In the genomic region with DNA sequence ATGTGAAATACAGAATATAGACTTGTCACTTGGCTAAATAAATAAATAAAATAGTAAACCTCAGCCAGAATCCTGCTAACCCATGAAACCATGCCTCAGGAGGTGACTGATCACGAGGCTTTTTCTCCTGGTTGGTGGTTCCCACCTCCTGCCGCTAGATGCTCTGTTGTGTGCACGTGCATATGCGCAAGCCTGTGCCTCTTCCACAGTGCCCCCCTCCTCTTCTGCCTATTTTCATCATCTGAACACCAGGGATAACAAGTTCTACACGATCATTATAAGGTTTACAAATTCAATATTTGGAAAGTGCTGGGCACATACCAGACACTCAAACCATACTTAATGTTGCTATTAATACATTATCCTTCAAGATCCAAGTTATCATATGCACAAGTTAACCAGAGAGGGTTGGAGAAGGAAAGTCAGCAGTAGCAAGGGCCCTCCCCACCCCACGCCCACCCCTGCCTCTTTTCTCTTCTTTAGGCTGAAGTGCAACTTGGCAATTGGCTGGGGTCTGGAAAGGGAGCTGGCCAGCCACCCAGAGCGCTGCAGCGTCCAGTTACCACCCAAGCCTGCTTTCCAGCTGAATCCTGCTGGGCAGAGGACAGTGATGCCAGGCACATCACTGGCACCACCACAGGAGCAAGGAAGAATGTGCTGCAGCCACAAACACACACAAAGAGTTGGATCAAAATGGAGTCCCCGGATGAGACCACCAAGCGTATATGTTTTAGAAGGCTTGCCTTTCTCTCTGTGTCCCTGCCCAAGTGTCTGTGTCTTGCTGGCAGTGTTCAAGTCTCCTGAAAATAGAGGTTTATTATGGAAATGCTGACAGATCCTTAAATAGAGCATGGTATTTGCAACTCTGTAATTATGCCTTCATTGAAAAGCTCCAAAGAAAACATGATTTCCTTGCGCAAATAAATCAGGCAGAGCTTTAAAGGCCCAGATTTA, we compare ENCODE assay signal across 17 mouse cellular contexts.
DNase-seq lines count a peak whose midpoint lies in the region; ATAC-seq and TF ChIP-seq lines count a peak whose summit lies in the region.
"Had no signal": no experiment of that assay in that cellular context is flagged by ENCODE, and none has a peak within 500 bp of the region (broad histone marks: within the 10 kb centered on the region; RNA-seq: fewer than 3 reads in every experiment).

No protein-coding gene starts in this region.

- H3K9me3 ChIP-seq in lung, embryonic 14.5 days (ENCODE audit: low read depth, low read length) = no peaks in the 10 kb centered on the region
- H3K9me3 ChIP-seq: kidney, embryonic 15.5 days; midbrain, embryonic 10.5 days had no signal

- WGBS in lung, embryonic 14.5 days = 68% methylated on average over 11 of the region's 11 CpGs

- intact Hi-C loops in gastrocnemius, postnatal 14 days (cut with DNase I; ENCODE audit: low total_unique reads) = no loop called here

- H3K27ac ChIP-seq in lung, embryonic 14.5 days (ENCODE audit: low read depth) = no peak overlapping the region
- H3K27ac ChIP-seq: midbrain, embryonic 10.5 days had no signal

- H3K4me3 ChIP-seq in lung, embryonic 14.5 days (ENCODE audit: low read depth, low read length) = no peak overlapping the region
- H3K4me3 ChIP-seq: kidney, embryonic 15.5 days; midbrain, embryonic 10.5 days had no signal

- H3K4me2 ChIP-seq in lung, embryonic 14.5 days = no peak overlapping the region
- H3K4me2 ChIP-seq: kidney, embryonic 15.5 days; liver, embryonic 11.5 days had no signal

- no peaks in the 10 kb centered on the region for H3K4me1 ChIP-seq in lung, embryonic 14.5 days (ENCODE audit: insufficient read depth)
- H3K4me1 ChIP-seq: midbrain, embryonic 10.5 days had no signal

- peak; percentile 8 for DNase-seq in cerebellum, adult 9-11 months
- DNase-seq in cerebellum, postnatal 36 days = no peak
- peak; percentile 28 for DNase-seq in gastrocnemius, postnatal 14 days
- DNase-seq in gastrocnemius, postnatal 4 days (ENCODE audit: low spot score in 2 of 2) = no peak
- peak; percentile 6 for DNase-seq in lung, embryonic 14.5 days
- no peak for DNase-seq in lung, postnatal 14 days
- DNase-seq in right cerebral cortex, postnatal 10 days (ENCODE audit: low spot score in 2 of 2) = peak; percentile 61 to 75
- DNase-seq: cerebellum, adult 8-10 months; lung, postnatal 10 days; spleen, adult 18-20 months; thymus, postnatal 36 days had no signal

- H3K27me3 ChIP-seq in lung, embryonic 14.5 days (ENCODE audit: insufficient read depth, low read length) = no peaks in the 10 kb centered on the region
- H3K27me3 ChIP-seq: kidney, embryonic 15.5 days had no signal

- H3K9ac ChIP-seq in lung, embryonic 14.5 days = no peak overlapping the region
- H3K9ac ChIP-seq: kidney, embryonic 15.5 days had no signal

- TF ChIP-seq CTCF in lung, embryonic 14.5 days (IDR thresholded peaks at IDR 0.05; ENCODE audit: low read depth) = 0 out of 2 replicates have a peak, but pooled peaks have one; percentile 16

- no peaks in the 10 kb centered on the region for H3K36me3 ChIP-seq in lung, embryonic 14.5 days (ENCODE audit: insufficient read depth)
- H3K36me3 ChIP-seq: kidney, embryonic 15.5 days; midbrain, embryonic 10.5 days had no signal

- no peak for ATAC-seq in lung, embryonic 14.5 days (ENCODE audit: insufficient read depth)
- ATAC-seq in monocyte, adult 5-6 weeks (replicated peaks; ENCODE audit: insufficient number of reproducible peaks, low FRiP score, low TSS enrichment, poor library complexity, severe bottlenecking) = no peak
- ATAC-seq: forebrain, embryonic 14.5 days; inflammation-experienced regulatory T-cells, adult 6 months had no signal

Comparison
In these comparisons a context has a peak if more than half of its experiments do, and no peak if none do; other contexts are left out.
1. DNase-seq: peak in cerebellum, adult 9-11 months (single experiment), gastrocnemius, postnatal 14 days (single experiment), lung, embryonic 14.5 days (single experiment) and right cerebral cortex, postnatal 10 days (2 of 2); none in cerebellum, postnatal 36 days (0 of 2), gastrocnemius, postnatal 4 days (0 of 2) and lung, postnatal 14 days (single experiment).